Mouse (Mus musculus) bone marrow, adult 2 months (tissue): ENCODE measurements at regions not wholly inside any gene's neighbourhood (a gene's known extent, or its start where the extent isn't known, plus 50 kb on each side); places are given as distances from the start of the nearest gene placed in this dataset.

ENCODE experiments used
- H3K27ac ChIP-seq: fragments of 200-500 bp; 2 replicates; pipeline ENCODE4 v1.5.1; 2012; ENCODE audit warnings: low read depth, mild to moderate bottlenecking, control low read depth, inconsistent platforms, low read length; ENCODE audit not compliant: control insufficient read depth, poor library complexity, insufficient read depth
- H3K4me1 ChIP-seq: fragments of 200-500 bp; 2 replicates; pipeline ENCODE4 v1.6.1; 2011; ENCODE audit warnings: low read length; ENCODE audit not compliant: control insufficient read depth, insufficient read depth
- H3K4me3 ChIP-seq: fragments of 200-500 bp; replicated peaks from 2 replicates; pipeline ENCODE3; 2011; ENCODE audit warnings: mild to moderate bottlenecking, low read depth, low read length, control low read depth; ENCODE audit not compliant: control insufficient read depth
- CTCF ChIP-seq: fragments of 200-500 bp; IDR thresholded peaks from 2 replicates; pipeline ENCODE4 v1.5.1; 2011; ENCODE audit warnings: low read length, control low read depth; ENCODE audit not compliant: control insufficient read depth, insufficient read depth
- POLR2A ChIP-seq: fragments of 200-500 bp; IDR thresholded peaks from 2 replicates; pipeline ENCODE4 v1.6.1; 2011; ENCODE audit warnings: low read depth, mild to moderate bottlenecking, control low read depth, low read length, borderline replicate concordance; ENCODE audit not compliant: control insufficient read depth
- WGBS: fragments of 180-500 bp; shearing (Covaris S2); methylation state at CpG from one replicate; pipeline ENCODE4 v1.1.7; 2018; 5-methylcytosine and 5-hydroxymethylcytosine counted together

DNA sequence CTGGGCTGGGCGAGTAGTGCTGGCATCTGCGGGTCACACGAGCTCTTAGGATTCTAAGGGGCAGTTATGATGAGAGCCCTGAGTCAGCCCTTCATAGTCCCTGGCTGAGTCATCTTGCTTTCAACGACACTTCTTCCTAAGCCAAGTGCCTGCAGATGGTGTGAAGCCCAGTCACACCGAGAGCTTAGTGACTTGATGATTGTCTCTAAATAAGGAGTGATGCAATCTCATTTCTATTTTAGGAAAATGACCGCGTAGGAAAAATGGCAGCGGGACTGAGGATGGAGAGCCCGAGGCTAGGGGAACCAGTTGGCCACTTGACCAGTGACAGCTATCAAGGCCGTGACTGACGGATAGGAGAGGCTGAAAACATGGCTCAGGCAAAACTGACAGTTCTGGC is 277.6 kb downstream of the Rngtt start:
- TF ChIP-seq POLR2A = no peak
- no peak for TF ChIP-seq CTCF
- H3K4me3 ChIP-seq = no peak overlapping the region
- no peaks in the 10 kb centered on the region; the same call in 1 of the 2 replicates for H3K4me1 ChIP-seq
- WGBS = 52% methylated on average over 11 of the region's 11 CpGs
- no peak overlapping the region for H3K27ac ChIP-seq

DNA sequence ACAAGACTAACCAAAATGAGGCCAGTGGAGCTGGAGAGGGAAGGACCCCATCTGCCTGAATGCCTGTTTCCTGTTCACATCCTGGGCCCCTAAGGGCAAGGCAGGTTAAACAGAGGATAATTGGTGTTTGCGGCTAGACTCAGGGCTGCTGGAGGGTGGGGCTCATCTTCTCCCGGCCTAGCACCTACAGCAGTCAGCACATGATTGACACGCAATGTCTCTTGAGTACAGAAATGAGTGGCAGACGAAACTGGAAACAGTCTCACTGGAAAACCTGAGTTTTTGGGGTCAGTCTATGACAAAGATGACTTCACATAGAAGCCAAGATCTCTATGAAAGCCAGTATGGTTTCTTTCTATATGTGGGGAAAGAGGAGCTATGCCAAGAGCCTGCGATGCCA is 278.0 kb downstream of the Rngtt start:
- Histone ChIP-seq H3K4me1 (no peaks in the 10 kb centered on the region; the same call in 1 of the 2 replicates), H3K4me3 (no peak overlapping the region), H3K27ac (no peak overlapping the region)
- TF ChIP-seq CTCF = no peak
- no peak for TF ChIP-seq POLR2A
- WGBS = 75% methylated on average over 5 of the region's 5 CpGs

DNA sequence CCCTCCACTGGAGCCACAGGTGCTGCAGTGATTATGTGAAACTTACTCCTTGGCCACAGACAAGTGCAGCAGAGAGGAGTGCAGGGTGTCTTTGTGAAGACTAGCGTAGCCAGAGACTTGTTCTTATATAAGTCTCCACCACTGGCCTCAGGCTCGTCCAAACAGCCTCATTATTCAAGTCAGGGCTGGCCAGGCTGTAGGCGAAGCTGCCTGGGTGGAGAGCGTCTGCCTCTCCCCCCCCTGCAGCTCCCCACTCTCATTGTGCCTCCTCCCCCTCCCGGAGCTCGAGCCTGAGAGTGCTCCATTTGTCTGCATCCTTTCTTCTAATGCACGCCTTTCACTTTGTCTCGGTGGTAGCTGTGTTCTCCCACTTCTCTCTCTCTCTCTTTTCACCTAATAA is 279.1 kb downstream of the Rngtt start:
- TF ChIP-seq POLR2A (no peak), CTCF (no peak)
- WGBS = 50% methylated on average over 8 of the region's 8 CpGs

DNA sequence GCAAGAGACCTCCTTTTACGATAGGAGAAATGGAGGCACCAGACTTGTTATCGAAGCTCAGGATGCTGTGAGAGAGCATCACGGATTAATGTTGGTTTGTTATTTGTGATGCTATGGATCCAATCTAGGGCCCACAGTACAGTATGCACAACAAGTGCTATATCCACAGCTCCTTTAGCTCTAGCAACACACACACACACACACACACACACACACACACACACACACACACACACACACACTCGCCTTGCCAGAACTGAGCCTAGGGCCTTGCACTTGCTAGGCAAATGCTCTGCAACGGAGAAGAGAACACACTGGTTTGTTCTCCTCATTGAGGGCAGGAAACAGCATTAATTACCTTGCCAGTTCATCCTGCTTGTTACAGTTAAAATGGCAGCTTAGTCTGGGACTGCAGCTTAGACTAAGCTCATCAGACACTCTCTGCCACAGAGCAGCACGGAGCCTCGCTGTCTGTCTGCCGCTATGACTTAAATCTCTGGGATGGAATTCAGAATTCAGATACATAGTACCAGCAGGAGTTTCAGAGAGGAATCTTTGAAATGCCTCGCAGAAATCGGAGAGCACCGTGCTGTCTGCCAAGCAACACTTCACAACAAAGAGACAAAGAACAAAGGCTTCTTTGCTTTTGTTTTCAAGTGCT is 285.0 kb downstream of the Rngtt start:
- no peaks in the 10 kb centered on the region for H3K4me1 ChIP-seq
- no peak overlapping the region for H3K27ac ChIP-seq
- TF ChIP-seq POLR2A (no peak), CTCF (no peak)
- H3K4me3 ChIP-seq = no peak overlapping the region
- WGBS = 82% methylated on average over 11 of the region's 11 CpGs

More for the DNA sequence above, 279.1 kb downstream of the Rngtt start:
- H3K4me1 ChIP-seq = no peaks in the 10 kb centered on the region; the same call in 1 of the 2 replicates
- no peak overlapping the region for H3K4me3 ChIP-seq
- H3K27ac ChIP-seq = no peak overlapping the region

DNA sequence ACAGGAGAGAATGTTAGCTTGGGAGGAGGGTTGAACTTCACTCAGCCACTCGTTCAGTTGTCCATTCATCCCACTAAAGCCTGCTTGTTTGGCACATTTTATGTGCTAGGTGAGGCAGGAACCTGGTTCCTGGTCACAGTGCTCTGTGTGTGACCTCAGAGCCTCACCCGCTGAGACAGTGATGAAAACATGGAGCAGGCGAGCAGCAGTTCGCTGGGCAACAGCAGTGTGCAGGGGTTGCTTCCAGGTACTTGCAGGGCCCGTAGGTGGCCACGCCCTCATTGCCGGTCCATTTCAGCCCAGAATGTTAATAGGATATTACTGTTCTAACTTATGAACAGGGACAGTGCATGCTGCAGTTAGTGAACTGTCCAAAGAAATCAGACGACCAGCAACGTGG is 285.7 kb downstream of the Rngtt start:
- Histone ChIP-seq H3K4me3 (no peak overlapping the region), H3K4me1 (no peaks in the 10 kb centered on the region), H3K27ac (no peak overlapping the region)
- 81% methylated on average over 9 of the region's 9 CpGs for WGBS
- TF ChIP-seq POLR2A (no peak), CTCF (no peak)

DNA sequence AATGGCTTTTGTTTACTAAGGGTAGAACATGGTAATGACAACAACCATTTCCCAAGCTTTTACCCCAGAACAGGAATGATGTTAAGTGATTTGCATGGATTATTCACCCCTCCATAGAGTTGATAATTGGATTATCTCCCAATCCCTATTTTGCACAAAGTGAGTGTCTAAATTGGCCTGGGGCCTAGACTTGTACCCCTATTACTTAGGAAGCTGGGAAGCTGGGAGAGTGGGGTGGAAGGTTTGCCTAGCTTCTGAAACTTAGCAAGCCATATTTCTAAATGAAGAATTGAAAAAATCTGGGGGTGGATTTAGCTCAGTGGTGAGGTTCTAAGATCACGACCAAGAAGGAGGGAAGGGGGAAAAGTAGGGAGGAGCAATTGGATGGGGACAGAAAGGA is 289.9 kb downstream of the Rngtt start:
- TF ChIP-seq CTCF = no peak
- no peak for TF ChIP-seq POLR2A
- H3K4me3 ChIP-seq = no peak overlapping the region
- no peaks in the 10 kb centered on the region for H3K4me1 ChIP-seq
- H3K27ac ChIP-seq = no peak overlapping the region
- 62% methylated on average over 1 of the region's 1 CpGs for WGBS

DNA sequence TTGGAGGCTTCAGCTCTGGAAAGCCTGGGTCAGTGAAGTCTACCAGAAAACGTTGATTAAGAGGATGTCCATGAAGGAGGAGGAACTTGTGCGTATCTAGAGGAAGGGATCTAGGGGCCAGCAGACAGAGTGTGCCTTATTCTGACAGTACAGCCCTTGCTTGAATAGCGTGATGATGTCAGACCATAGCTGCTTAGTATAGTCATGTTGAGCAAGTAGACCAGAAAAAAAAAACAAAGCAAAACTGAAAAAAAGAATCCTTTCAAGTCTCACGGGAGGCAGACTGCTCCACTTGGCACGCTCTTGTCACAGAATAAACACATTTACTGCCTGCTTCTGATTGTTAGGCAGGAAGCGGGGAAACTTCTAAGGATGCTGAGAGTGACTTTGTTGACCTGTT is 290.7 kb downstream of the Rngtt start:
- no peak overlapping the region for H3K27ac ChIP-seq
- no peak overlapping the region for H3K4me3 ChIP-seq
- 70% methylated on average over 6 of the region's 6 CpGs for WGBS
- TF ChIP-seq POLR2A = no peak
- H3K4me1 ChIP-seq = no peaks in the 10 kb centered on the region

DNA sequence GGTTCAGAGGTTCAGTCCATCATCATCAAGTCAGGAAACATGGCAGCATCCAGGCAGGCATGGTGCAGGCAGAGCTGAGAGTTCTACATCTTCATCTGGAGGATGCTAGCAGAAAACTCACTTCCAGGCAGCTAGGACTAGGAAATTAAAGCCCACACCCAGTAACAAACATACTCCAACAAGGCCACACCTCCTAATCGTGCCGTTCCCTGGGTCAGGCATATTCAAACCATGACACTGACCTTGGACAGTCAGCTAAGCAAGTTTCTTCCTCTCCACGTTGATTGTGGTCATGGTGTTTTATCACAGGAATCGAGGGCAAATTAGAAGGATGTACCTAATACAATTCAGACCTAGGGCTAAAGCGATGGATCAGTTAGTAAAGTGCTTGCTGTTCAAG is 294.5 kb downstream of the Rngtt start:
- 80% methylated on average over 5 of the region's 5 CpGs for WGBS
- no peak overlapping the region for H3K4me3 ChIP-seq
- no peaks in the 10 kb centered on the region for H3K4me1 ChIP-seq
- TF ChIP-seq CTCF = no peak
- TF ChIP-seq POLR2A = no peak
- H3K27ac ChIP-seq = no peak overlapping the region
